Mouse (Mus musculus): Measurements from ENCODE around the gene Phactr2.

GRCm38 (mm10) chr10:13270270-13270669 is 203.9 kb downstream of the Phactr2 start:
- TF ChIP-seq CTCF (IDR thresholded peaks at IDR 0.05; ENCODE audit: extremely low read depth, insufficient read depth, low read length), result no peak
- TF ChIP-seq POLR2A (IDR thresholded peaks at IDR 0.05; ENCODE audit: extremely low read depth, insufficient read depth, low read length), result no peak

Data from cortical plate, adult 2 months (tissue).